Mouse (Mus musculus): ENCODE measurements around the gene Vps26c.
A peak's percentile ranks its signal among the peaks of the same experiment; 100 is the strongest.
"Not testable (repeated sequence)": the region's sequence is repeated elsewhere in the genome, so short reads cannot be mapped to it uniquely, and the experiment has no call there.

Gene Vps26c

DNA sequence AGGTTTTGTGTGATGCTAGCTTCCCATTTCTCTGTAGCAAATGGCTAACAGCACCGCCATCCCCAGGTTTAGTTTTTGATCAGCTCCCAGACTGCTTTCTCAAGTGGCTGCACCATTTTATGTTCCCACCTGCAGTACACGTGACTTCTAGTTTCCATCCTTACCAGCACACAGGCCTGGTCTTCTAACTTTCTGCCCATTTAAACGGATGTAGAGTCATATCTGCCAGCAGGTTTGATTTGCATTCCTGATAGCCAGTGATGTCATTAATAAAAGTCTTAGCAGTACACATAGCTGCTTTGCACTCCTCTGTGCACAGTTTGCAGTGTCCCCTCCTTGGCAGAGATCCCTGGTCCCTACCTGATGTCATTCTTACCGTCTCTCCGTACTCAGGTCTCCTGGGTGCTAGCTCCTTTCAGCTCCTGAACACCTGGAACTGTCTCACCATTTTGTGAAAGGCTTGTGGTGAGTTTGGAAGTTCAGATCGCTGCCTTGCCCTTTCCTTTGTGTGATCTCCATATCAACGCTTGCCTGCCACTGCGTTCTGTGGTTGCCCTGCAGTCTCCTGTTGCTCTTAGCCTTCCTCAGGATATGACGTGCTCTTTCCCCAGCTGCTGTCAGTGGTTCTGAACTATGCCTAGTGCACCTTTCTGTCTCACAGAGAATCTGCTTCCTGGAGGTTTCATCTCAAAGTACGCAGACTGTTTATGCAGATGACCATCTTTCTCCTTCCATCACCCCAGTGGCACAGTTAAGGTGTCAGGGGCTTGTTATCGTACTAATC lies 41.7 kb downstream of the Vps26c start:
- DNase-seq = no peak

GRCm38 (mm10) chr16:94473086-94473822 lies 53.4 kb downstream of the Vps26c start:
- DNase-seq = peak; percentile 36

GRCm38 (mm10) chr16:94472515-94472951 lies 54.1 kb downstream of the Vps26c start:
- DNase-seq = peak; percentile 92

GRCm38 (mm10) chr16:94468391-94468790 lies 58.2 kb downstream of the Vps26c start:
- DNase-seq = no peak

DNA sequence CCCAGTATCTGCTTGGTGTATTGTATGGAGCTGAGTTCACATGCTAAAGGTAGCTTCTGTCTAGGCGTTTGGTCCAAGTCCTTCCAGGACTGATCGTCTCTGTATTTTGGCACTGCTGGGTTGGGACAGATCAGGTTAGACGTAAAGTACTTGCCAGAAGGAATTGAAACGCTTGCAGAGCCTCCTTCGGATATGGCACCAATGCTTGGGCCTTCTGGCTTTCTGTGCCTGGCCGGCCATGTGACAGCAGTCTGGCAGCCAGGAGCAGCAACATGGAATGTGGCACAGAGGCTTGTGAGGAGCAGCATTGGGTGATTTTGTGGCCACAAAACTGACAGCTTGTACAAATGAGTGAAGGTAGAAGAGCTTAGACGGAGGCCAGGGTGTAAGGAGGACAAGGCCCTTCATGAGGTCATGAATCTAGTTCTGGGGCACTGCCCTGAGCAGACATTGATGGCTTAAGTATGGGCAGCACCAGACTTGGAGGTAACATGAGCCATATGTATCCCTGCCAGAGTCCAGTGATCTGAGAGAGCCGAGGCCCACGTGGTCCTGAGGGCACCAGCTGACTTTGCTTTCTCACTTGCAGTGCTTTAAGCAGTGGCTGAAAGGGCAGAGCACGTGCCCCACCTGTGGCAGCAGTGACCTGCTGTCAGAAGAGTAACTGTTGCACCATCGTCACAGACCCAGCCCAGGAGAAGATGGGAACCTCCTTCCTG lies 59.1 kb downstream of the Vps26c start:
- DNase-seq = no peak

DNA sequence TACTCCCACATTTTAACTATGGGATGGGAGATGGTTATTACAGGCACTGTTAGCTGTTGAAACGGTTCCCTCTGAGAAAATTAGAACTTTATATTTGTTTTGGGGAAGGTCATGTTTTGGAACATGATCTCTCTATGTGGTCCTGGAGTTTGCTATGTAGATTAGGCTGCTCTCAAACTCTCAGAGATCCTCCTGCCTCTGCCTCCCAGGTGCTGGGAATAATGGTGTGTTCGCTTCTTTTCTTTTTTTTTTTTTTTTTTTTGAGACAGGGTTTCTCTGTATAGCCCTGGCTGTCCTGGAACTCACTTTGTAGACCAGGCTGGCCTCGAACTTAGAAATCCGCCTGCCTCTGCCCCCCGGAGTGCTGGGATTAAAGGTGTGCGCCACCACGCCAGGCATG lies 60.3 kb downstream of the Vps26c start:
- DNase-seq = not testable (repeated sequence)

DNA sequence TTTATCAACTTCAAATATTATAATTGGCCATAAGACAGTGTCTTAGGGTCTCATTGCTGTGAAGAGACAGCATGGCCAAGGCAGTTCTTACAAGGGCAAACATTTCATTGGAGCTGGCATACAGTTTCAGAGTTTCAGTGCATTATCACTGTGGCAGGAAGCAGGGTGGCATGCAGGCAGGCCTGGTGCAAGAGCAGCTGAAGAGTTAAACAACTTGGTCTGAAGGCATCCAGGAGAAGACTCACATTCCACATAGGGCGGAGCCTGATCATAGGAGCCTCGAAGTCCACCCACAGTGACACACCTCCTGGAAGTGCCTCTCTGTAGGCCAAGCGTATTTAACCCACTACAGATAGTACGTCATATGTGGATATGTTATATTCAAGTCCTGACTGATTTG lies 60.7 kb downstream of the Vps26c start:
- no peak for DNase-seq

DNA sequence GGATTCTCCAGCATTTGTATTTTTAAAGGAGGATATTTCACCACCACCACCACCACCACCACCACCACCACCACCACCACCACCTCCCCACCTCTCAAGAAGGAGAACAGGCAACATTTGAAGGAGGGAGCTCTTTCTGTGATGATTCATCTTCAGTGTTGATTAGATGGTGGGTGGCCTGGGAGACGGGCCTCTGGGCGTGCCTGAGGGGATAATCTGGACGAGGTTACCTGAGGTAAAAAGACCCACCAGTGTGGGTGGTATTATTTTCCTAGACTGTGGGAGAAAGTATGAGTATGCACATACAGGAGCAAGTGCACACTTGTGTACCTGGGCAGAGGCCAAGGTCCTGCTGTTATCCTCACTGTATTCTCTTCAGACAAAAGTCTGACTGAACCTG lies 62.6 kb downstream of the Vps26c start:
- DNase-seq = peak; percentile 46

GRCm38 (mm10) chr16:94454146-94454545 lies 72.5 kb downstream of the Vps26c start:
- DNase-seq = no peak

DNA sequence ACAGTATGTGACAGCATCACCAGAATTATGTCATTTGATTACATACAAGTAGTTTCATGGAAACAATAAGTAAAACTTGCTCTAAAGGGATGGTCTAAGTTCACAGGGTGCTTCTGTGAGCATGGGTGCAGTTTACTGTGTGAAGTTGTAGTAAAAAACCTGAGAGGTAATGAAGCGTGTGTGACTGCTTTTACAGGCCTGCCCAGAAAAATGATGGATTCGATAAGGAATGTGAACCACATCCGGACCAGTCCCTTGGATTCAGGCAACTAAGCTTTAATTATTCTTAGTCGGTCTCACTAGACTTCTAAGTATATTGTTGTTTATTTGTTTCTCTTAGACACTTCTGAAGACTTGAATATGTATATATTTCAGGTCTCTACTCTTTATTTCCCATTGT lies 73.9 kb downstream of the Vps26c start:
- DNase-seq = no peak

DNA sequence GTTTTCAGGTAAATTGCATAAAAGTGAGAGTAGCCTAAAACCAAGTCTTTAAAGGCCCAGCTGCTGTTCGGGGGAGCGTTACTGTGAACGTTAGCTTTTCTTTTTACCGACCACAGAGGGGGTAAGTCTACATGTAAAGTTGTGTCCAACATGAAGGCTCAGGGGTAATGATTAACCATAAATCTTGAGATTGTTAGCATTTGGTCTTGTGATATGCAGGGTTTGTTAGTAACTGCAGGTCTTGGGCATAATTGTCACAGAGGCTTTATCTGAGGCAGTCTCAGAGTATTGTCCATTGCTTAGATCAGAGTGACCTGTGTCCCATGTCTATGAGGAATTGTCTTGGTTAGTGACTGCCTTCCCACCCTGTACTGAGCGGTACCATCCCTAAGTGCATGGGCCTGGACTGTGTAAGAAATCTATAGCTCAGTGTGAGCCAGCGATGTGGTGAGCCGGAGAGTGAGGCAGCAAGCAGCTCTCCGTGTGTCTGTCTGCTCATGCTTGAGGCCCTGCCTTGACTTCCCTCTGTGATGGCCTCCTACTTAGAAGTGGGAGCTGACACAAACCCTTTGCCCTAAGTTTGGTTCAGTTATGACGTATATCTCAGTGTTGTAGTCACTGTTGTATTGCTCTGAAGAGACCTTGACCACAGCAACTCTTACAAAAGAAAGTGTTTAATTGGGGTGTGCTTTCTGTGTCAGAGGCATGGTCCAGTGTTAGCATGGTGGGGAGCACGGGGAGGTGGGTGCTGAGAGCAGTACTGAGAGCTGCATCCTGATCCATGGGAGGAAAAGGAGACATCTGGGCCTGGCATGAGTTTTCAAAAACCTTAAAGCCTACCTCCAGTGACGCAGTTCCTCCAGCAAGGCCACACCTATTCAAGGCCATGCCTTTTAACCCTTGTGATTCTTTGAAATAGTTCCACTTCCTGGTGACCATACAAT lies 74.8 kb downstream of the Vps26c start:
- no peak for DNase-seq

DNA sequence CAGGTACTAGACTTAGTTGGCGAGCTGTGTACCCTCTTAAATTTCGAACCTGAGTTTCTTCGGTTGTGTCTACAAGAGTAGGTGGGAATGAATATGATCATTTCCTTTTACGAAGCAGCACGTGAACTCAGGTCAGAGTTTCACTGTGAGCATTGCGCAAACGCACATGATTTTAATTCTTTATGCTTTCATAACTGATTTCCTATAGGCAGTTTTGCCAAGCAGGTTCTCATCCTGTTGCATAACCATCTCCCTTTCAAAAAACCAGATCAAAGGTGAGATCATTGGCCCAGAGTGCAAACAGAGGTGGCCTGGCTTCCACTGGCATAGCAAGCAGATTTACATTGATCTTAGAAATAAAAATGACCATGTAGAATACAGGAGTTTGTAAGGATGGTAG lies 77.0 kb downstream of the Vps26c start:
- DNase-seq = no peak

GRCm38 (mm10) chr16:94449151-94449550 lies 77.5 kb downstream of the Vps26c start:
- DNase-seq = no peak

Data from right cerebral cortex, adult 18-20 months (tissue).